ENCODE assay signal across 8 mouse cellular contexts in genomic region chr14:19823321-19824142, GRCm38 (mm10). TPM values are rescaled to one million over a fixed set of nuclear protein-coding genes. Genes with fewer than 3 reads are reported as not detected.
DNase-seq lines count a peak whose midpoint lies in the region; ATAC-seq and TF ChIP-seq lines count a peak whose summit lies in the region.

Gene Rtraf, minus strand, starts transcription at chr14:19823824.

- peaks cover 30% of the 10 kb centered on the region for H3K79me3 ChIP-seq in C2C12 (ENCODE audit: low read depth)

- peak within 1 kb of the TSS; percentile 81 for H3K27ac ChIP-seq in heart, embryonic 11.5 days (ENCODE audit: low read depth, low read length)
- H3K27ac ChIP-seq in kidney, embryonic 16.5 days (ENCODE audit: low read length), result peak within 1 kb of the TSS; percentile 80
- peak within 1 kb of the TSS; percentile 66 for H3K27ac ChIP-seq in liver, adult 2 months (replicated peaks; ENCODE audit: insufficient read depth, low read depth, low read length)

- peaks cover 23% of the 10 kb centered on the region for H3K4me1 ChIP-seq in erythroblast, embryonic 14.5 days (ENCODE audit: control insufficient read depth)
- peaks cover 4% of the 10 kb centered on the region for H3K4me1 ChIP-seq in heart, embryonic 11.5 days (ENCODE audit: control insufficient read depth, insufficient read depth, low read length)
- H3K4me1 ChIP-seq in kidney, embryonic 16.5 days (ENCODE audit: insufficient read depth, low read length), result peaks cover 9% of the 10 kb centered on the region
- H3K4me1 ChIP-seq in liver, adult 2 months (ENCODE audit: control insufficient read depth, insufficient read depth, low read length), result 0 out of 2 replicates have a peak, but pooled peaks cover 2% of the 10 kb centered on the region

- peaks cover 3% of the 10 kb centered on the region; the same call in 1 of the 2 replicates for H3K9me3 ChIP-seq in erythroblast, embryonic 14.5 days (ENCODE audit: control insufficient read depth, low read length)
- H3K9me3 ChIP-seq in heart, embryonic 11.5 days (replicated peaks; ENCODE audit: control insufficient read depth, low read length), result no peaks in the 10 kb centered on the region
- no peaks in the 10 kb centered on the region for H3K9me3 ChIP-seq in kidney, embryonic 16.5 days (ENCODE audit: low read length)

- no peak for TF ChIP-seq CTCF in C2C12 (IDR thresholded peaks at IDR 0.05; ENCODE audit: control insufficient read depth, insufficient read depth, insufficient read length)
- no peak for TF ChIP-seq CTCF in brain, embryonic 14.5 days (IDR thresholded peaks at IDR 0.05; ENCODE audit: borderline replicate concordance, extremely low read depth, insufficient read depth, insufficient read length)
- TF ChIP-seq CTCF in liver, adult 2 months (IDR thresholded peaks at IDR 0.05; ENCODE audit: low read depth, low read length), result no peak

- peaks cover 9% of the 10 kb centered on the region for H3K27me3 ChIP-seq in C2C12 (ENCODE audit: control insufficient read depth, insufficient read depth, insufficient read length)
- peaks cover 10% of the 10 kb centered on the region for H3K27me3 ChIP-seq in erythroblast, embryonic 14.5 days (ENCODE audit: control insufficient read depth)
- H3K27me3 ChIP-seq in heart, embryonic 11.5 days (ENCODE audit: control insufficient read depth, insufficient read depth, low read length), result no peaks in the 10 kb centered on the region
- no peaks in the 10 kb centered on the region for H3K27me3 ChIP-seq in kidney, embryonic 16.5 days (ENCODE audit: insufficient read depth, low read length)
- H3K27me3 ChIP-seq in liver, adult 2 months (ENCODE audit: control insufficient read depth, insufficient read depth, low read length), result no peaks in the 10 kb centered on the region
- H3K27me3 ChIP-seq in myocyte (ENCODE audit: control insufficient read depth, insufficient read depth, insufficient read length), result peaks cover 5% of the 10 kb centered on the region
- H3K27me3 ChIP-seq in splenic B cell, adult 2 months (ENCODE audit: control insufficient read depth, insufficient read depth, low read length, poor library complexity, severe bottlenecking), result no peaks in the 10 kb centered on the region; the same call in 1 of the 2 replicates

- peak; percentile 70; the same call in 1 of the 2 replicates for TF ChIP-seq POLR2A in brain, embryonic 14.5 days (IDR thresholded peaks at IDR 0.05; ENCODE audit: borderline replicate concordance, extremely low read depth, insufficient read depth, insufficient read length, poor library complexity, severe bottlenecking)
- no peak for TF ChIP-seq POLR2A in liver, adult 2 months (IDR thresholded peaks at IDR 0.05; ENCODE audit: extremely low read depth, insufficient read depth, low read length)
- TF ChIP-seq POLR2A in myocyte (IDR thresholded peaks at IDR 0.05; ENCODE audit: insufficient read length, low read depth), result peak; percentile 80

- peak within 1 kb of the TSS; percentile 93 for H3K9ac ChIP-seq in heart, embryonic 11.5 days (ENCODE audit: low read depth, low read length)
- H3K9ac ChIP-seq in kidney, embryonic 16.5 days (replicated peaks; ENCODE audit: low read length), result peak within 1 kb of the TSS; percentile 95
- peak within 1 kb of the TSS; percentile 87 for H3K9ac ChIP-seq in liver, adult 2 months (ENCODE audit: low read depth, low read length)

- H3K79me2 ChIP-seq in C2C12 (ENCODE audit: control insufficient read depth, insufficient read depth) (peaks cover 28% of the 10 kb centered on the region), myocyte (ENCODE audit: control insufficient read depth, insufficient read depth) (peaks cover 19% of the 10 kb centered on the region)
- peaks cover 4% of the 10 kb centered on the region; the same call in 1 of the 2 replicates for H3K79me2 ChIP-seq in liver, adult 2 months (ENCODE audit: control insufficient read depth, insufficient read depth, low read length)

- peak within 1 kb of the TSS; percentile 74 for H3K4me2 ChIP-seq in heart, embryonic 11.5 days
- H3K4me2 ChIP-seq in kidney, embryonic 16.5 days (replicated peaks; ENCODE audit: low read depth, low read length), result peak within 1 kb of the TSS; percentile 88
- H3K4me2 ChIP-seq in myocyte (ENCODE audit: low read depth), result peak within 1 kb of the TSS; percentile 92

- H3ac ChIP-seq in C2C12 (ENCODE audit: control insufficient read depth, insufficient read length, low read depth) (peak within 1 kb of the TSS; percentile 81), myocyte (ENCODE audit: control insufficient read depth, insufficient read length) (peak within 1 kb of the TSS; percentile 42)

- H3K4me3 ChIP-seq in C2C12 (ENCODE audit: insufficient read depth, poor library complexity, severe bottlenecking) (peak within 1 kb of the TSS; percentile 86), myocyte (peak within 1 kb of the TSS; percentile 55)
- H3K4me3 ChIP-seq in erythroblast, embryonic 14.5 days (replicated peaks), result peak within 1 kb of the TSS; percentile 91
- H3K4me3 ChIP-seq in heart, embryonic 11.5 days (ENCODE audit: low read depth, low read length), result peak within 1 kb of the TSS; percentile 94
- H3K4me3 ChIP-seq in kidney, embryonic 16.5 days (ENCODE audit: low read length), result peak within 1 kb of the TSS; percentile 99
- peak within 1 kb of the TSS; percentile 79 for H3K4me3 ChIP-seq in liver, adult 2 months (ENCODE audit: insufficient read depth, low read depth, low read length)

- H3K36me3 ChIP-seq in C2C12 (ENCODE audit: control insufficient read depth, insufficient read depth), result peaks cover 37% of the 10 kb centered on the region
- H3K36me3 ChIP-seq in erythroblast, embryonic 14.5 days (ENCODE audit: control insufficient read depth), result peaks cover 27% of the 10 kb centered on the region
- H3K36me3 ChIP-seq in heart, embryonic 11.5 days (ENCODE audit: control insufficient read depth, insufficient read depth, low read length), result peaks cover 8% of the 10 kb centered on the region
- H3K36me3 ChIP-seq in kidney, embryonic 16.5 days (ENCODE audit: insufficient read depth, low read length), result peaks cover 25% of the 10 kb centered on the region
- H3K36me3 ChIP-seq in liver, adult 2 months (ENCODE audit: control insufficient read depth, insufficient read depth, low read length), result peaks cover 12% of the 10 kb centered on the region
- H3K36me3 ChIP-seq in myocyte (ENCODE audit: control insufficient read depth, insufficient read depth), result peaks cover 7% of the 10 kb centered on the region
- peaks cover 7% of the 10 kb centered on the region for H3K36me3 ChIP-seq in splenic B cell, adult 2 months (ENCODE audit: control insufficient read depth, insufficient read depth, low read length, poor library complexity, severe bottlenecking)

- peak; percentile 99 for DNase-seq in brain, embryonic 14.5 days (ENCODE audit: low read depth)
- DNase-seq in liver, adult 2 months (ENCODE audit: extremely low read depth, low read depth, low spot score), result peak; percentile 91
- DNase-seq in splenic B cell, adult 2 months (ENCODE audit: low read depth, low spot score), result peak; percentile 97

- ATAC-seq in heart, embryonic 11.5 days (replicated peaks; ENCODE audit: insufficient number of reproducible peaks, low FRiP score, low TSS enrichment), result peak; percentile 98
- ATAC-seq in kidney, embryonic 16.5 days (ENCODE audit: low FRiP score, low TSS enrichment), result peak; percentile 100

- WGBS in heart, embryonic 11.5 days (ENCODE audit: insufficient replicate concordance), result under 1% methylated on average over 80 of the region's 80 CpGs
- WGBS in kidney, embryonic 16.5 days, result under 1% methylated on average over 66 of the region's 80 CpGs
- under 1% methylated on average over 80 of the region's 80 CpGs for WGBS in liver, adult 2 months

TF ChIP-seq in C2C12, 6 proteins besides CTCF, POLR2A, EP300 and RAD21:
- TF ChIP-seq MAX (IDR thresholded peaks at IDR 0.05) (peak; percentile 19), FOSL1 (IDR thresholded peaks at IDR 0.05; ENCODE audit: insufficient read depth, low read length, poor library complexity, severe bottlenecking) (no peak)

TF ChIP-seq in myocyte, 11 proteins besides CTCF, POLR2A, EP300 and RAD21:
- TF ChIP-seq MYOD1 (IDR thresholded peaks at IDR 0.05; ENCODE audit: control insufficient read depth in 1 of 3, insufficient read length in 2 of 3, low read depth in 2 of 3) (no peak), SRF (IDR thresholded peaks at IDR 0.05; ENCODE audit: control insufficient read depth, insufficient read length, low read depth) (peak; percentile 67), POLR2AphosphoS2 (IDR thresholded peaks at IDR 0.05; ENCODE audit: insufficient read length, low read depth) (peak; percentile 67), MYOG (IDR thresholded peaks at IDR 0.05; ENCODE audit: control insufficient read depth in 1 of 3, insufficient read depth in 1 of 3, insufficient read length in 2 of 3, low read depth in 2 of 3) (peak in 1 of 3 experiments; percentile 3), E2F4 (IDR thresholded peaks at IDR 0.05; ENCODE audit: insufficient read depth) (no peak), USF1 (IDR thresholded peaks at IDR 0.05; ENCODE audit: low read depth) (no peak), MAX (IDR thresholded peaks at IDR 0.05; ENCODE audit: low read depth) (no peak), TCF3 (IDR thresholded peaks at IDR 0.05; ENCODE audit: insufficient read length, low read depth) (no peak)

RNA-seq across cellular contexts. Expression of gene Rtraf, which starts in this region (rescaled TPM):
- 115 TPM for polyA plus RNA-seq in C2C12 (2012; fragmentation: generic; extraction: Trizol)
- polyA plus RNA-seq in brain, embryonic 14.5 days (2012; rRNA removed), result 98.2 and 107 TPM in 2 replicates
- polyA plus RNA-seq in erythroblast, embryonic 14.5 days (2012), result 13.4 and 15.5 TPM in 2 replicates
- polyA plus RNA-seq in heart, embryonic 11.5 days (2014; fragmentation: Nextera tagmentation; extraction: Ambion mirVana), result 188 and 199 TPM in 2 replicates
- 193 and 195 TPM in 2 replicates for polyA plus RNA-seq in kidney, embryonic 16.5 days (2015; fragmentation: Nextera tagmentation; extraction: Ambion mirVana)
- total RNA-seq in liver, adult 2 months (2014; rRNA removed), result 82.1 and 87.2 TPM in 2 replicates
- 15.9 and 21.8 TPM in 2 replicates for polyA plus RNA-seq in liver, adult 2 months (2012; rRNA removed)
- polyA plus RNA-seq in myocyte (2012; fragmentation: generic; extraction: Trizol), result 161 TPM

Comparison
In these comparisons a context has a peak if more than half of its experiments do, and no peak if none do; other contexts are left out.
1. Peak in every context shown above with its lines: DNase-seq, ATAC-seq, H3K4me3 ChIP-seq and H3K27ac ChIP-seq.